Mouse (Mus musculus): Measurements from ENCODE around the gene Olfr826.

- no peak for TF ChIP-seq CTCF (IDR thresholded peaks at IDR 0.05; ENCODE audit: borderline replicate concordance, extremely low read depth, insufficient read depth, insufficient read length)
- no peak for TF ChIP-seq POLR2A (IDR thresholded peaks at IDR 0.05; ENCODE audit: borderline replicate concordance, extremely low read depth, insufficient read depth, insufficient read length, poor library complexity, severe bottlenecking)
These were observed 41.0 kb upstream of the Olfr826 start for GRCm38 (mm10) chr10:130225034-130225433.

Measured in brain, embryonic 14.5 days (tissue).